ENCODE assay signal across 8 mouse cellular contexts in the genomic region with DNA sequence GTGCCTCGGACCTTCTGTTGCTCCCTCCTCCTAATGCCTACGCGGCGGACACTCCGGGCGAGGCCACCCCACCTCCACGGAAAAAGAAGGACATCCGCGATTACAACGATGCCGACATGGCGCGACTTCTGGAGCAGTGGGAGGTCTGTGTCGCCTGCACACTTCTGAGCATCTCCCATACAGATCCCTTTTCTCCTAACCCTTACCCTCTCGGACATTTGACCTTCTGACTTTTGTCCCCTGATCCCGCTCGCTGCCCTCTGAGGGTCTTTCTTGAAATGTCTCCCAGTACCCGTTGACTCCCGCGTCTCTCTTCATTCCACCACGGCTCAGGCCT. TPM values are rescaled to one million over a fixed set of nuclear protein-coding genes. Genes with fewer than 3 reads are reported as not detected.
DNase-seq lines count a peak whose midpoint lies in the region; ATAC-seq and TF ChIP-seq lines count a peak whose summit lies in the region.

No protein-coding gene starts in this region.

- peaks cover 35% of the 10 kb centered on the region for H3K79me2 ChIP-seq in myocyte (ENCODE audit: control insufficient read depth, insufficient read depth)

- 0% methylated on average over 19 of the region's 21 CpGs for WGBS in kidney, embryonic 16.5 days
- WGBS in intestine, embryonic 15.5 days = 0% methylated on average over 20 of the region's 21 CpGs

- peak overlapping the region; percentile 85 for H3K9ac ChIP-seq in kidney, embryonic 16.5 days (replicated peaks; ENCODE audit: low read length)
- peak overlapping the region; percentile 64 for H3K9ac ChIP-seq in intestine, embryonic 15.5 days

- TF ChIP-seq POLR2A in cortical plate, adult 2 months (IDR thresholded peaks at IDR 0.05; ENCODE audit: extremely low read depth, insufficient read depth, low read length) = no peak
- TF ChIP-seq POLR2A in myocyte (IDR thresholded peaks at IDR 0.05; ENCODE audit: insufficient read length, low read depth) = no peak

- no peak; the same call in 1 of the 2 replicates for ATAC-seq in kidney, embryonic 16.5 days (ENCODE audit: low FRiP score, low TSS enrichment)
- no peak; the same call in 1 of the 2 replicates for ATAC-seq in intestine, embryonic 15.5 days

- peak overlapping the region; percentile 47 for H3ac ChIP-seq in myocyte (ENCODE audit: control insufficient read depth, insufficient read length)

- H3K4me2 ChIP-seq in kidney, embryonic 16.5 days (replicated peaks; ENCODE audit: low read depth, low read length) = peak overlapping the region; percentile 88
- H3K4me2 ChIP-seq in intestine, embryonic 15.5 days (replicated peaks) = peak overlapping the region; percentile 67
- H3K4me2 ChIP-seq in myocyte (ENCODE audit: low read depth) = peak overlapping the region; percentile 89

- TF ChIP-seq CTCF in cortical plate, adult 2 months (IDR thresholded peaks at IDR 0.05; ENCODE audit: extremely low read depth, insufficient read depth, low read length) = no peak

- DNase-seq in kidney, adult 8-10 months = no peak
- no peak for DNase-seq in gastrocnemius, adult 8-10 months (ENCODE audit: low spot score in 2 of 2)
- DNase-seq in cerebellum, postnatal 25 days = no peak
- no peak for DNase-seq in thymus, postnatal 36 days

- H3K9me3 ChIP-seq in kidney, embryonic 16.5 days (ENCODE audit: low read length) = no peaks in the 10 kb centered on the region
- H3K9me3 ChIP-seq in intestine, embryonic 15.5 days = no peaks in the 10 kb centered on the region

- peaks cover 18% of the 10 kb centered on the region for H3K4me1 ChIP-seq in kidney, embryonic 16.5 days (ENCODE audit: insufficient read depth, low read length)
- H3K4me1 ChIP-seq in cortical plate, adult 2 months (ENCODE audit: control insufficient read depth, insufficient read depth, low read length) = peaks cover 3% of the 10 kb centered on the region
- H3K4me1 ChIP-seq in intestine, embryonic 15.5 days (replicated peaks) = peaks cover 7% of the 10 kb centered on the region; the same call in 1 of the 2 replicates

- peaks cover 15% of the 10 kb centered on the region for H3K36me3 ChIP-seq in kidney, embryonic 16.5 days (ENCODE audit: insufficient read depth, low read length)
- 0 out of 2 replicates have a peak, but pooled peaks cover 6% of the 10 kb centered on the region for H3K36me3 ChIP-seq in intestine, embryonic 15.5 days
- peaks cover 14% of the 10 kb centered on the region for H3K36me3 ChIP-seq in myocyte (ENCODE audit: control insufficient read depth, insufficient read depth)

- H3K4me3 ChIP-seq in kidney, embryonic 16.5 days (ENCODE audit: low read length) = peak overlapping the region; percentile 83
- peak overlapping the region; percentile 83 for H3K4me3 ChIP-seq in cortical plate, adult 2 months (ENCODE audit: insufficient read depth, low read length)
- peak overlapping the region; percentile 69 for H3K4me3 ChIP-seq in intestine, embryonic 15.5 days (replicated peaks)
- peak overlapping the region; percentile 93 for H3K4me3 ChIP-seq in myocyte

- no peaks in the 10 kb centered on the region for H3K27me3 ChIP-seq in kidney, embryonic 16.5 days (ENCODE audit: insufficient read depth, low read length)
- H3K27me3 ChIP-seq in intestine, embryonic 15.5 days (replicated peaks) = no peaks in the 10 kb centered on the region
- H3K27me3 ChIP-seq in myocyte (ENCODE audit: control insufficient read depth, insufficient read depth, insufficient read length) = no peaks in the 10 kb centered on the region

- peak overlapping the region; percentile 92 for H3K27ac ChIP-seq in kidney, embryonic 16.5 days (ENCODE audit: low read length)
- no peak overlapping the region for H3K27ac ChIP-seq in cortical plate, adult 2 months (ENCODE audit: insufficient read depth, low read length)
- H3K27ac ChIP-seq in intestine, embryonic 15.5 days = peak overlapping the region; percentile 91

TF ChIP-seq in myocyte, 11 proteins besides CTCF, POLR2A, EP300 and RAD21:
- TF ChIP-seq MYOD1 (IDR thresholded peaks at IDR 0.05; ENCODE audit: control insufficient read depth in 1 of 3, insufficient read length in 2 of 3, low read depth in 2 of 3) (no peak), TCF3 (IDR thresholded peaks at IDR 0.05; ENCODE audit: insufficient read length, low read depth) (no peak), E2F4 (IDR thresholded peaks at IDR 0.05; ENCODE audit: insufficient read depth) (no peak), REST (IDR thresholded peaks at IDR 0.05; ENCODE audit: insufficient read depth, insufficient read length) (no peak), POLR2AphosphoS2 (IDR thresholded peaks at IDR 0.05; ENCODE audit: insufficient read length, low read depth) (no peak), MAX (IDR thresholded peaks at IDR 0.05; ENCODE audit: low read depth) (no peak), SRF (IDR thresholded peaks at IDR 0.05; ENCODE audit: control insufficient read depth, insufficient read length, low read depth) (no peak), TCF12 (IDR thresholded peaks at IDR 0.05; ENCODE audit: insufficient read depth, poor library complexity, severe bottlenecking) (no peak), MYOG (IDR thresholded peaks at IDR 0.05; ENCODE audit: control insufficient read depth in 1 of 3, insufficient read depth in 1 of 3, insufficient read length in 2 of 3, low read depth in 2 of 3) (no peak), USF1 (IDR thresholded peaks at IDR 0.05; ENCODE audit: low read depth) (no peak), CEBPB (IDR thresholded peaks at IDR 0.05; ENCODE audit: insufficient read depth, poor library complexity, severe bottlenecking) (no peak)

RNA-seq across cellular contexts. Expression of a gene that starts 8.0 kb away (rescaled TPM):
- polyA plus RNA-seq in kidney, embryonic 16.5 days (2015; fragmentation: Nextera tagmentation; extraction: Ambion mirVana) = 112 and 113 TPM in 2 replicates
- 34.8 and 37.8 TPM in 2 replicates for polyA plus RNA-seq in cortical plate, adult 2 months (2012; rRNA removed)
- polyA plus RNA-seq in intestine, embryonic 15.5 days (2015; fragmentation: Nextera tagmentation; extraction: Ambion mirVana) = 91.2 and 108 TPM in 2 replicates
- 81.3 TPM for polyA plus RNA-seq in myocyte (2012; fragmentation: generic; extraction: Trizol)
- total RNA-seq in gastrocnemius, adult 8-10 months (2022) = 10 to 100 TPM; 19.6 to 25.1 (median 21.2) TPM

RNA-seq across cellular contexts. Expression of a gene that starts 8.2 kb away (rescaled TPM):
- polyA plus RNA-seq in kidney, embryonic 16.5 days (2015; fragmentation: Nextera tagmentation; extraction: Ambion mirVana) = 7.4 and 8.1 TPM in 2 replicates
- 18.1 and 20.5 TPM in 2 replicates for polyA plus RNA-seq in cortical plate, adult 2 months (2012; rRNA removed)
- 13.6 and 13.7 TPM in 2 replicates for polyA plus RNA-seq in intestine, embryonic 15.5 days (2015; fragmentation: Nextera tagmentation; extraction: Ambion mirVana)
- polyA plus RNA-seq in myocyte (2012; fragmentation: generic; extraction: Trizol) = 25.5 TPM
- total RNA-seq in gastrocnemius, adult 8-10 months (2022) = 1 to 10 TPM; 1.3 to 1.7 (median 1.6) TPM
